Mouse (Mus musculus) spleen, adult 2 months (tissue): ENCODE results near the gene Aldh9a1.

Experiments
- CTCF ChIP-seq: fragments of 200-500 bp; IDR thresholded peaks from 2 replicates; pipeline ENCODE4 v1.5.1; 2011; ENCODE audit warnings: mild to moderate bottlenecking, inconsistent platforms; ENCODE audit not compliant: insufficient read depth, insufficient read length, insufficient replicate concordance; ENCODE audit errors: extremely low read depth
- POLR2A ChIP-seq: fragments of 200-500 bp; IDR thresholded peaks from 2 replicates; pipeline ENCODE4 v1.6.1; 2011; ENCODE audit warnings: low read depth, low read length, inconsistent platforms

DNA sequence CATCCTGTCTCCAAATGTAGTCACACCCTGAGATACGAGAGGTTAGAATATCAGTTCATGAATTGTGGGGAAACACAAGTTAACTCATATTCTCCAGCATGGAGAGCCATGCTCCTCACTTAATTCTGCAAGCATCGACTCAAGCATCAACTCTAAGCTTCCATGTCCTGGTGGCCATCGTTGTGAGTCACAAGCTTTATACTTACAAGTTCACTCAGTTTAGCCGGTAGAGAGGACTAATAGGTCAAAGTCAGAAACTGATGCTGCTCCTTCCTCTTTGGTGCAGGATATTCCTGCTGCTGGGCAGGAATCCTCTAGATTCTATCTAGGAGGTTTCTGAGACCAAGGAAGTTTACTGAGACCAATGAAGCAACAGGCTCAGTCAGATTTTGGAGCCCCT is 55.4 kb downstream of the Aldh9a1 start:
- TF ChIP-seq CTCF (no peak), POLR2A (no peak)
